Mouse (Mus musculus) forebrain, embryonic 14.5 days (tissue): ENCODE measurements around the gene Tas2r135. TPM values are rescaled to one million over a fixed set of nuclear protein-coding genes. Genes with fewer than 3 reads are reported as not detected.

Experiments
- ATAC-seq: fragments of 200-750 bp; cut with Nextera tagmentation; 2 replicates; pipeline ENCODE4 v1.8.0; 2017; ENCODE audit warnings: mild to moderate bottlenecking, moderate library complexity
- DNase-seq: peaks from one replicate; pipeline ENCODE4 v3.0.0-alpha.2; 2015; ENCODE audit warnings: low spot score
- H3K27ac ChIP-seq: fragments of 300-500 bp; sonication (generic); 2 replicates; pipeline ENCODE4 v1.5.1; 2014; ENCODE audit warnings: low read depth, mild to moderate bottlenecking, control low read depth, low read length, moderate library complexity
- H3K27me3 ChIP-seq: fragments of 300-500 bp; sonication (generic); replicated peaks from 2 replicates; pipeline ENCODE4 v1.6.1; 2014; ENCODE audit warnings: low read length, control low read depth, mixed read lengths; ENCODE audit not compliant: control insufficient read depth, insufficient read depth
- H3K36me3 ChIP-seq: fragments of 300-500 bp; sonication (generic); 2 replicates; pipeline ENCODE4 v1.6.1; 2014; ENCODE audit warnings: low read length, control low read depth; ENCODE audit not compliant: control insufficient read depth, insufficient read depth
- H3K4me1 ChIP-seq: fragments of 300-500 bp; sonication (generic); 2 replicates; pipeline ENCODE4 v1.6.1; 2014; ENCODE audit warnings: antibody characterized with exemption, low read length, control low read depth; ENCODE audit not compliant: control insufficient read depth, insufficient read depth
- H3K4me2 ChIP-seq: fragments of 300-500 bp; sonication (generic); 2 replicates; pipeline ENCODE4 v1.6.1; 2014; ENCODE audit warnings: mild to moderate bottlenecking, control low read depth, low read length
- H3K4me3 ChIP-seq: fragments of 300-500 bp; sonication (generic); 2 replicates; pipeline ENCODE4 v1.5.1; 2014; ENCODE audit warnings: low read depth, low read length, control low read depth
- H3K9ac ChIP-seq: fragments of 300-500 bp; sonication (generic); 2 replicates; pipeline ENCODE4 v1.6.1; 2014; ENCODE audit warnings: mild to moderate bottlenecking, low read length, control low read depth, moderate library complexity
- H3K9me3 ChIP-seq: fragments of 300-500 bp; sonication (generic); replicated peaks from 2 replicates; pipeline ENCODE4 v1.6.1; 2016; ENCODE audit warnings: low read length, control low read depth, mixed read lengths; ENCODE audit not compliant: control insufficient read depth
- WGBS: fragments of 180-500 bp; shearing (Covaris S2); extraction: QIAGEN DNeasy Blood & Tissue Kit; methylation state at CpG from one replicate; pipeline ENCODE4 v1.1.7; 2014; 5-methylcytosine and 5-hydroxymethylcytosine counted together
- polyA plus RNA-seq: library from polyadenylated mRNA; unstranded; fragments of >200 nt; fragmentation: Nextera tagmentation; extraction: Ambion mirVana; gene quantifications from 2 replicates; pipeline ENCODE4 v1.2.1, GENCODE M21; 2014

Tas2r135 gene
- polyA plus RNA-seq, 1 experiment from 2014 or later: not detected

DNA sequence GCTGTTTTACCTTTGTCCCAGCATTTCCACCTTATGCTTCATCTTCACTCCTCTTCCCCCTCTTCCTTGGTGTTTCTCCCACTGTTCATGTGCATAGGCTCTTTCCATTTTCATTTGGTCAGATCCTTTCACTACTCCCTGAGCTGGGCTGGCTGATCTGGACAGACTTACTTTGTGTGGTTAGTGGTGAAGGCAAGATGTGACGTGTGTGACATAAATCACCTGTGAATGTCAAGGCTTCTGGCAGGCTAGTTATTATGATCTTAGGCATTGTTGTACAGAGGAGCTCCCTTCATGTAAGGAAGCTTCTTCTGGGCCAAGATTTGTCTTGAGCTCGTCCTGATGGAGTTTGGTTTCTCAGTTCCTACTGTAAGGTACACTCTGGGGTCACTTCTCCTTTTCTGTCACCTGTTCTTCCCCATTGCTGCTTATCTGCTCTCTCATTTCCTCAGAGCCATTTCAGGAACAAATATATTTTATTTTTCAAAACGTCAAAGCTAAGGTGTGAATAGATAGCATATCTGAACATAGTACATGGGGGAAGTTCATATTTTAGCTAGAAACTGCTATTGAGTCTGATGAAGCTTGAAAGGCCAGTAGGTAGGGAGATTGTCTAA lies 8.1 kb upstream of the Tas2r135 start:
- Histone ChIP-seq H3K9me3 (no peaks in the 10 kb centered on the region), H3K27me3 (no peaks in the 10 kb centered on the region), H3K9ac (no peak overlapping the region), H3K4me2 (no peak overlapping the region), H3K4me1 (no peaks in the 10 kb centered on the region), H3K27ac (no peak overlapping the region), H3K4me3 (no peak overlapping the region), H3K36me3 (no peaks in the 10 kb centered on the region)
- no peak for ATAC-seq
- DNase-seq: no peak
- 77% methylated on average over 3 of the region's 3 CpGs for WGBS

DNA sequence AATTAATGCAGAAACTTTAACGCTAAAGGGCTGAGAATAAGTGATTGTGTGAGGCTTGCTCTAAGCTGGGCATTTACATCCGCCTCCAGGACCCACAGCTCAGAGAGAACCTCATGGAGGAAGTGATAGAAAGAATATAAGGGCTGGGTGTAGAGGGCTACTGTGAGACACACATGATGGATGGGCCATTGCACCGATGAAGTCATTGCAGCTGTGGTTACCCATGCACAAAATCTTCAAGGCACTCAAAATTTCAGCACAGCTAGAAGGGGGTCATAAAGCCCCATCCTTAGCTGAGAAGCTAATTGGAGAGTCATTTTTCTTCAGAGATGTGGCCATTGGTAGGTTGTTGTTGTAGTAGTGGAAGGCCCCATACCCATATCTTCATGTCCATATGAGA lies 6.9 kb upstream of the Tas2r135 start:
- ATAC-seq: no peak
- H3K9me3 ChIP-seq: no peaks in the 10 kb centered on the region
- 85% methylated on average over 3 of the region's 3 CpGs for WGBS
- no peak overlapping the region for H3K9ac ChIP-seq
- no peak overlapping the region for H3K4me2 ChIP-seq
- no peak for DNase-seq
- no peaks in the 10 kb centered on the region for H3K27me3 ChIP-seq
- no peaks in the 10 kb centered on the region for H3K36me3 ChIP-seq
- H3K27ac ChIP-seq: no peak overlapping the region
- H3K4me1 ChIP-seq: no peaks in the 10 kb centered on the region
- H3K4me3 ChIP-seq: no peak overlapping the region

- Histone ChIP-seq H3K36me3 (no peaks in the 10 kb centered on the region), H3K9me3 (no peaks in the 10 kb centered on the region), H3K27ac (no peak overlapping the region), H3K4me1 (no peaks in the 10 kb centered on the region), H3K9ac (no peak overlapping the region), H3K4me3 (no peak overlapping the region), H3K4me2 (no peak overlapping the region), H3K27me3 (no peaks in the 10 kb centered on the region)
- 94% methylated on average over 1 of the region's 1 CpGs for WGBS
- DNase-seq (no peak), ATAC-seq (no peak)
These were observed 6.2 kb upstream of the Tas2r135 start for GRCm38 (mm10) chr6:42398998-42399397.

DNA sequence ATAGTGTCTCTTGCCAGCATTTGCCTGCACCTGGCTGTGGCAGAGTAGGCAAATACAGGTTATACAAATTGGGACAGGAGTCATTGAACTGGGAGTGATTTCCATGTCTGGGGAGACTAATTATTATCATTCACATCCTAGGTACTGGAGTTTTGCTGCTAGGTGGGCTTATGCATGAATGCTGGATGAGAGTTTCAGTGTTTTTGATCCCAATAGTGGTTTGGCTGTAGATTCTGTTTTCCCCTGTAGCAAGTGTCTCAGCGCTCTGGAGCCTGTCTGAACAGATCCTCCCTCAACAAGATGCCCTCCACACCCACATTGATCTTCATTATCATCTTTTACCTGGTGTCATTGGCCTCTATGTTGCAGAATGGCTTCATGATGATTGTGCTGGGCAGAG lies 5.3 kb upstream of the Tas2r135 start, which contains the start of gene Tas2r143:
TSS of gene Tas2r143 (plus strand) at position 301 of the 400 bp plus-strand sequence.
- DNase-seq (no peak), ATAC-seq (no peak)
- no peak within 1 kb of the TSS for H3K9ac ChIP-seq
- H3K4me3 ChIP-seq: no peak within 1 kb of the TSS
- H3K27me3 ChIP-seq: no peaks in the 10 kb centered on the region
- H3K36me3 ChIP-seq: no peaks in the 10 kb centered on the region
- 84% methylated on average over 1 of the region's 1 CpGs for WGBS
- H3K27ac ChIP-seq: no peak within 1 kb of the TSS
- H3K4me2 ChIP-seq: no peak within 1 kb of the TSS
- no peaks in the 10 kb centered on the region for H3K9me3 ChIP-seq
- H3K4me1 ChIP-seq: no peaks in the 10 kb centered on the region

DNA sequence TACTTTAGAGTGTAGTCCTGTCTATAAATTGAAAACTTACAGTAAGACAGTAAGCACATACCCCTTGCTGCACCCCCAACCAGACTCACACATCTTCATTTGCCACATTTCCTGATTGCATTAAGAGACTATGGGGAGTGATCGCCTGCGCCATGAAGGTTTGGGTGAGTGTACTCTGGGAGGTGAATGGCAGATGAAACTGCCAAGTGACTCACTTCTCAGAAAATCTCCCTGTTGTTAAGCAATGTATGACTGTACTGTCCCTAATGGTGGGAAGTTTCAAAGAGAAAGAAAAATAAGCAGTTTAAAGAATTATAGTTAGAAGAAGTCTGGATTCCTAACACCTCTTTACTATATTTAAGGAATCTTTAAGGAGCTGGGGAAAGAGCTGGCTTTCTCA lies 14.2 kb downstream of the Tas2r135 start:
- Histone ChIP-seq H3K9ac (no peak overlapping the region), H3K9me3 (no peaks in the 10 kb centered on the region), H3K27me3 (no peaks in the 10 kb centered on the region), H3K27ac (no peak overlapping the region), H3K4me3 (no peak overlapping the region), H3K4me2 (no peak overlapping the region), H3K36me3 (no peaks in the 10 kb centered on the region), H3K4me1 (no peaks in the 10 kb centered on the region)
- no peak for ATAC-seq
- DNase-seq: no peak
- WGBS: 94% methylated on average over 2 of the region's 2 CpGs

GRCm38 (mm10) chr6:42421439-42421838 lies 16.2 kb downstream of the Tas2r135 start:
- Histone ChIP-seq H3K27ac (no peak overlapping the region), H3K4me3 (no peak overlapping the region), H3K9ac (no peak overlapping the region), H3K27me3 (no peaks in the 10 kb centered on the region), H3K9me3 (no peaks in the 10 kb centered on the region), H3K4me2 (no peak overlapping the region), H3K4me1 (no peaks in the 10 kb centered on the region), H3K36me3 (no peaks in the 10 kb centered on the region)
- ATAC-seq: no peak
- WGBS: 75% methylated on average over 2 of the region's 2 CpGs
- DNase-seq: no peak

- ATAC-seq: no peak
- H3K27ac ChIP-seq: no peak overlapping the region
These were observed 19.2 kb downstream of the Tas2r135 start for GRCm38 (mm10) chr6:42424472-42424871.

DNA sequence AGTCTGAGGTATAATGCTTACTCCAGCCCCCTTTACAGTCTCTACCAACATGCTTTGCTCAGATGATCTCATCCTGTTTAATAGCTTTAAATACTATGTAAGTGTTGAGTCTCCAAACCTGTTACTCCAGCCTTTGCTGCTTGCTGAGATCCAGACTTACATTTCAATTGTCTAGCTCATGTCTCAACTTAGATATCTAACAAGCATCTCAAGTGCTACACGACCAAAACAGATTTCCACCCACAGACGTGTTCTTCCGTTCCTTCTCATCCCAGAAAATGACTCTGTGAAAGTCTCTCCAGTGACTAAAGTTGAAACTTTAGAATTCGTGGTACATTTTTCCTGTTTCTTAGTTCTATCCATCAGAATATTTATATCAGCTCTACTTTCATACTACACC lies 21.1 kb downstream of the Tas2r135 start:
- Histone ChIP-seq H3K4me2 (no peak overlapping the region), H3K27ac (no peak overlapping the region), H3K9ac (no peak overlapping the region), H3K27me3 (no peaks in the 10 kb centered on the region), H3K4me3 (no peak overlapping the region), H3K9me3 (no peaks in the 10 kb centered on the region), H3K36me3 (no peaks in the 10 kb centered on the region), H3K4me1 (no peaks in the 10 kb centered on the region)
- ATAC-seq: no peak
- 84% methylated on average over 4 of the region's 4 CpGs for WGBS
- no peak for DNase-seq

More at GRCm38 (mm10) chr6:42424472-42424871, 19.2 kb downstream of the Tas2r135 start:
- Histone ChIP-seq H3K9ac (no peak overlapping the region), H3K27me3 (no peaks in the 10 kb centered on the region), H3K4me1 (no peaks in the 10 kb centered on the region), H3K36me3 (no peaks in the 10 kb centered on the region), H3K4me3 (no peak overlapping the region), H3K9me3 (no peaks in the 10 kb centered on the region), H3K4me2 (no peak overlapping the region)
- no peak for DNase-seq
- 98% methylated on average over 3 of the region's 3 CpGs for WGBS

- H3K4me2 ChIP-seq: no peak overlapping the region
- DNase-seq (no peak), ATAC-seq (no peak)
- no peaks in the 10 kb centered on the region for H3K36me3 ChIP-seq
- no peaks in the 10 kb centered on the region for H3K27me3 ChIP-seq
- 67% methylated on average over 2 of the region's 2 CpGs for WGBS
- H3K9me3 ChIP-seq: no peaks in the 10 kb centered on the region
- H3K9ac ChIP-seq: no peak overlapping the region
- no peaks in the 10 kb centered on the region for H3K4me1 ChIP-seq
- no peak overlapping the region for H3K27ac ChIP-seq
- no peak overlapping the region for H3K4me3 ChIP-seq
These were observed 28.3 kb downstream of the Tas2r135 start for GRCm38 (mm10) chr6:42433554-42433953.
